Mouse (Mus musculus): Measurements from ENCODE around the gene Eif3i.

GRCm38 (mm10) chr4:129645204-129645603, 44.8 kb upstream of the Eif3i start:
- no peak for TF ChIP-seq CTCF (IDR thresholded peaks at IDR 0.05; ENCODE audit: low read depth, low read length)
- no peak for TF ChIP-seq TAL1 (conservative IDR thresholded peaks at IDR 0.05; ENCODE audit: low read depth, low read length)
- no peak for TF ChIP-seq GATA1 (IDR thresholded peaks at IDR 0.05; ENCODE audit: borderline replicate concordance, low read length)
- TF ChIP-seq POLR2AphosphoS5 (IDR thresholded peaks at IDR 0.05; ENCODE audit: insufficient replicate concordance, low read depth, low read length): no peak
- TF ChIP-seq GATA2 (IDR thresholded peaks at IDR 0.05; ENCODE audit: borderline replicate concordance, low read depth, low read length): no peak
